In genomic region chr4:139444315-139444714, GRCm38 (mm10) we compare ENCODE assay signal across 16 mouse cellular contexts.
"Had no signal": no experiment of that assay in that cellular context is flagged by ENCODE, and none has a peak within 500 bp of the region (broad histone marks: within the 10 kb centered on the region; RNA-seq: fewer than 3 reads in every experiment).

No protein-coding gene starts in this region.

- DNase-seq: kidney, postnatal 14 days; lung, embryonic 14.5 days; lung, postnatal 10 days; lung, postnatal 4 days; midbrain, embryonic 14.5 days; right cerebral cortex, postnatal 4 days; spleen, adult 18-20 months; thymus, adult 18-20 months; thymus, postnatal 25 days had no signal

- H3K9ac ChIP-seq: kidney, embryonic 15.5 days; limb, embryonic 15.5 days; liver, embryonic 12.5 days; lung, embryonic 14.5 days; neural tube, embryonic 15.5 days had no signal

- H3K9me3 ChIP-seq: kidney, embryonic 15.5 days; limb, embryonic 15.5 days; liver, embryonic 12.5 days; midbrain, embryonic 10.5 days; neural tube, embryonic 15.5 days had no signal

- H3K4me2 ChIP-seq: kidney, embryonic 15.5 days; limb, embryonic 15.5 days; liver, embryonic 12.5 days; lung, embryonic 14.5 days; neural tube, embryonic 15.5 days had no signal

- H3K27me3 ChIP-seq: kidney, embryonic 15.5 days; limb, embryonic 15.5 days; liver, embryonic 12.5 days; neural tube, embryonic 15.5 days had no signal

- H3K4me1 ChIP-seq: kidney, embryonic 15.5 days; limb, embryonic 15.5 days; liver, embryonic 12.5 days; midbrain, embryonic 10.5 days; neural tube, embryonic 15.5 days had no signal

- H3K4me3 ChIP-seq: kidney, embryonic 15.5 days; left cerebral cortex, adult 2 months; limb, embryonic 15.5 days; liver, embryonic 12.5 days; midbrain, embryonic 10.5 days; myocyte; neural tube, embryonic 15.5 days had no signal

- H3K27ac ChIP-seq: kidney, embryonic 15.5 days; left cerebral cortex, adult 2 months; limb, embryonic 15.5 days; liver, embryonic 12.5 days; midbrain, embryonic 10.5 days; neural tube, embryonic 15.5 days had no signal

- ATAC-seq: liver, embryonic 12.5 days had no signal
